Mouse (Mus musculus) MEL (cell line): Measurements from ENCODE around the gene Npas3.

Experiments
- E2F4 ChIP-seq: IDR thresholded peaks from 2 replicates; pipeline ENCODE4 v1.6.1; 2011; ENCODE audit warnings: low read depth, low read length, improper control_type of control experiment, borderline replicate concordance
- HCFC1 ChIP-seq: IDR thresholded peaks from 2 replicates; pipeline ENCODE4 v1.6.1; 2012; ENCODE audit warnings: low read depth, mild to moderate bottlenecking, inconsistent platforms, low read length, improper control_type of control experiment, moderate library complexity
- MAX ChIP-seq: IDR thresholded peaks from 2 replicates; pipeline ENCODE4 v1.6.1; 2011; ENCODE audit warnings: low read length, improper control_type of control experiment
- MYC ChIP-seq: IDR thresholded peaks from 2 replicates; pipeline ENCODE4 v1.6.1; 2011; ENCODE audit warnings: low read depth, mild to moderate bottlenecking, low read length, improper control_type of control experiment, moderate library complexity
- NRF1 ChIP-seq: IDR thresholded peaks from 2 replicates; pipeline ENCODE4 v1.6.1; 2014; ENCODE audit warnings: low read depth, mild to moderate bottlenecking, inconsistent platforms, low read length, improper control_type of control experiment, moderate library complexity; ENCODE audit not compliant: poor library complexity, insufficient read depth, severe bottlenecking
- POLR2A ChIP-seq, 2 experiments: IDR thresholded peaks; 2 replicates each; pipeline ENCODE4 v1.6.1; 2011 to 2012; ENCODE audit warnings: low read length in 2 of 2, mild to moderate bottlenecking in 2 of 2, control low read depth in 1 of 2, improper control_type of control experiment in 1 of 2, low read depth in 1 of 2, moderate library complexity in 1 of 2; ENCODE audit not compliant: control insufficient read depth in 1 of 2, insufficient read depth in 1 of 2, poor library complexity in 1 of 2
- RAD21 ChIP-seq: IDR thresholded peaks from 2 replicates; pipeline ENCODE4 v1.6.1; 2011; ENCODE audit warnings: mild to moderate bottlenecking, low read depth, low read length, improper control_type of control experiment
- TAL1 ChIP-seq: IDR thresholded peaks from 2 replicates; pipeline ENCODE4 v1.6.1; 2012; ENCODE audit warnings: mild to moderate bottlenecking, inconsistent platforms, low read length, moderate library complexity, mixed read lengths
- TCF12 ChIP-seq: IDR thresholded peaks from 2 replicates; pipeline ENCODE4 v1.6.1; 2014; ENCODE audit warnings: low read depth, mild to moderate bottlenecking, inconsistent platforms, low read length, improper control_type of control experiment, moderate library complexity
- UBTF ChIP-seq: IDR thresholded peaks from 2 replicates; pipeline ENCODE4 v1.6.1; 2012; ENCODE audit warnings: low read depth, mild to moderate bottlenecking, inconsistent platforms, low read length, improper control_type of control experiment, moderate library complexity, borderline replicate concordance; ENCODE audit not compliant: insufficient read depth
- ZC3H11A ChIP-seq: IDR thresholded peaks from 2 replicates; pipeline ENCODE4 v1.6.1; 2012; ENCODE audit warnings: low read depth, mild to moderate bottlenecking, inconsistent platforms, low read length, improper control_type of control experiment

DNA sequence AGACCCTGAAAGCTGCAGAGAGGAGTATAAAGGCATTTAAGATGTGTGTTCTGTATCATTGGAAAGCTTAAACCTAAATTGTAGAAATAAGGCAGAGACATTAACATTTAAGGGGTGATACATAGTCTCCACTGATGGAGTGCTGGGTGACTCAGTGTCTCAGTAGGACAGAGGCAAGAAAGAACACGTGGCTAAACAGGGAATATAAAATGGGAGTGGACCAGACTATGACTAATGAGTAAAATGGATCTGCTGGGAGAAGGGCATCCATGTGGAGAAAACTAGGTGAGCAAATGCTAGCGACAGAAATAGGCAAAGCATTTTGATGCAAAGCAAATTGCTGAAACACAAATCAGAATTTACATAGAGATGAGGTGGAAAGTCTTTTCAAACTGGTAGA is 617.2 kb downstream of the Npas3 start:
- TF ChIP-seq HCFC1 (no peak), ZC3H11A (no peak), NRF1 (no peak), TCF12 (no peak), POLR2A (IDR thresholded peaks at IDR 0.05; ENCODE audit: control insufficient read depth in 1 of 2, insufficient read depth in 1 of 2, low read depth in 1 of 2, low read length in 2 of 2, poor library complexity in 1 of 2) (no peak), MAX (no peak), MYC (no peak), TAL1 (no peak), E2F4 (no peak), UBTF (no peak), RAD21 (no peak)
